Mouse (Mus musculus): ENCODE measurements around the gene Gpatch11. TPM values are rescaled to one million over a fixed set of nuclear protein-coding genes. Genes with fewer than 3 reads are reported as not detected.
A peak's percentile ranks its signal among the peaks of the same experiment; 100 is the strongest.
"Not testable (repeated sequence)": the region's sequence is repeated elsewhere in the genome, so short reads cannot be mapped to it uniquely, and the experiment has no call there.

Gene Gpatch11
- 20.3 and 20.8 TPM in 2 replicates for polyA plus RNA-seq (2016; fragmentation: Nextera tagmentation; extraction: Ambion mirVana)

DNA sequence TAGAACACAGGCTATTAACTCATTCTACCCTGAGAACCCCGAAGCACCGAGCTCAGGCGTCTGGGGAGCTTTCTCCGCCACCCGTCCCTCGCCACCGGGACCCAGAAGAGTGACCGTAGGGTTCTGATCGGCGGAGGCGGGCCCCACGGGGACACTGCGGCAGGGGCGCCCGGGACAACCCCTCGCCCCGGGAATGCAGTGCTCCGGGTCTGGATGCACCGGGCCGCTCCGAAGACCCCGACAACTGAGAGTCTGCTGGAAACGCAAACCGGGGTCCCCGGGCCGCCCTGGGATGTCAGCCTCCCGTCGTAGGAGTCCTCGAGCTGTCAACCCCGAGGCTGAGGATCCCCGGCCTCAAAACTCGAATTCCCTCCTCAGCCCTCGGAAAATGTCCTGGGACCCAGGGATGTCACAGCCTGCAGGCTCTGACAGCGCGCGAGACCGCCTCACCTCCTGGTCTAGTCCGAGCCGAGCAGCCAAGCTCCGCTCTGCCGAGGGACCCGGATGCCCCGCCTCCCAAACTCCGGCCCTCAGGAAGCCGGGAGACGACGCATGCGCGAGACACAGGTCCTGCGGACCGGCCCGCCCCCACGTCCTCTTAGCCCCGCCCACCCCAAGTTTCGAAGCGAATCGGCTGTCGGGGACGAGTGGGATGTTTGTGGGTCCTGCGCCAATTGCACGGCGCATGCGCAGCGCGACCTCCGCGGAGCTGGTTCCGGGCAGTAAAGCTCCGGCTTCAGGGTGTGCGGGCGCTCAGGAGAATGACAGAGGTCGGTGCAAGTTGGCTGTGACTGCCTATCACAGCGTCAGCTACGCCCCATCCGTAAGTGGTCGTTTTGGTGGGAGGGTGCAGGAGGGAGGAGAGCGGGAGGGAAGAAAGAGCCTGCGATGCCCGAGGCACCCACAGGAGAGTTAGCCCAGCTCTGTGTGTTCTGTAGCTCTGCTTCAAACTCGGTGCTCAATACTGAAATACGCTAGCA is at the start of gene Gpatch11, which contains the start of gene Heatr5b:
Gpatch11 (plus strand) TSS at position 712 of the 980 bp plus-strand sequence.
Heatr5b (minus strand) TSS at position 509 of the 980 bp plus-strand sequence.
- H3K27ac ChIP-seq = peak within 1 kb of the TSS; percentile 90
- peaks cover 26% of the 10 kb centered on the region for H3K4me1 ChIP-seq
- WGBS (ENCODE audit: insufficient replicate concordance) = under 1% methylated on average over 81 of the region's 81 CpGs
- peak within 1 kb of the TSS; percentile 85 for H3K4me3 ChIP-seq
- H3K36me3 ChIP-seq = peaks cover 29% of the 10 kb centered on the region
- H3K9me3 ChIP-seq (replicated peaks) = no peaks in the 10 kb centered on the region
- H3K4me2 ChIP-seq = peak within 1 kb of the TSS; percentile 91
- peak within 1 kb of the TSS; percentile 87 for H3K9ac ChIP-seq
- peak; percentile 97 for ATAC-seq
- no peaks in the 10 kb centered on the region for H3K27me3 ChIP-seq (replicated peaks)

DNA sequence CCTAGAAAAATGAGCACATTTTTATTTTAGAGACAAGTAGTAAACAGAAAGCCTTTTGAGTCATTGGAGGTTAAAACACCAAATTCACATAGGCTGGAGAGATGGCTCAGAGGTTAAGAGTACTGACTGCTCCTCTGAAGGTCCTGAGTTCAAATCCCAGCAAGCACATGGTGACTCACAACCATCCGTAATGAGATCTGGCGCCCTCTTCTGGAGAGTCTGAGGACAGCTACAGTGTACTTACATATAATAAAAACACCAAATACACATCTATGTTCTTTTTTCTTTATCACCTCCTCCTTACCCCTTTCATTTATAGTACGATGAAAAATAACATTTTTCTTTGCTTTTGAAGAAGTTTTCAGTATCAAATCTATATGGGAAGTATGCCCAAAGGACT is 47.1 kb upstream of the Gpatch11 start:
- not testable (repeated sequence) for H3K9me3 ChIP-seq (replicated peaks); H3K4me3 ChIP-seq; ATAC-seq; H3K9ac ChIP-seq; H3K27me3 ChIP-seq (replicated peaks); H3K4me1 ChIP-seq; H3K27ac ChIP-seq; H3K4me2 ChIP-seq
- H3K36me3 ChIP-seq = peaks cover 27% of the 10 kb centered on the region
- 50% methylated on average over 3 of the region's 3 CpGs for WGBS (ENCODE audit: insufficient replicate concordance)

DNA sequence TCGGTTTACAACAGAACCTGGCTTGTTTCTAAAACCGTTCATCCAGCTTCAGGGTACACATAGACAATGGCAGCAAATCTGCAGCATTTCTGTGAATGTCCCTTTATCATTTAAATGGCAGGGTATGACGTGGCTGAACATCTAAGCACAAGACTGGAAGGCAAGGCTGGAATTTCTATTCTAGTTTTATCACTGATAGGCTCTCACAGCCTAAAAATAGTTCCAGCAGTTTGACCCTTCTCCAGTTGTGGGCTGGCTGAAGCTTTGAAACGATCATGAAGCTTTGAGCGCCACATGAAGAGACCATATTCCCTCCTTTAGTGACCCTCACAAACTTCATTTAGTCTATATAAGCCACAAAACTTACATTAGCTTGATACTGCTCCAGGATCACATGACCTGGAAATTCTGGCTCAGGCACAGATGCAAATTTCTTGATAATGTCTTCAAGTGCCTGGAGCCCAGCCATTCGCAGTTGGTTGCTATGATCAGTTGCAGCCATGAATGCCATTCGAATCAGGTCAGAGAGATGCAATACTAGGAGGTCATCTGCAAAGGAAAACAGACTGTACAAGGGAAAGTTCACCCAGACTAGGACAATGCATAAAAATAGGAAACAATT is 44.2 kb upstream of the Gpatch11 start:
- H3K27me3 ChIP-seq (replicated peaks) = no peaks in the 10 kb centered on the region
- no peak overlapping the region for H3K4me2 ChIP-seq
- no peak overlapping the region for H3K9ac ChIP-seq
- ATAC-seq = no peak
- 68% methylated on average over 7 of the region's 7 CpGs for WGBS (ENCODE audit: insufficient replicate concordance)
- no peak overlapping the region for H3K4me3 ChIP-seq
- H3K9me3 ChIP-seq (replicated peaks) = no peaks in the 10 kb centered on the region
- H3K36me3 ChIP-seq = peaks cover 34% of the 10 kb centered on the region
- peaks cover 5% of the 10 kb centered on the region; the same call in 1 of the 2 replicates for H3K4me1 ChIP-seq
- no peak overlapping the region for H3K27ac ChIP-seq

DNA sequence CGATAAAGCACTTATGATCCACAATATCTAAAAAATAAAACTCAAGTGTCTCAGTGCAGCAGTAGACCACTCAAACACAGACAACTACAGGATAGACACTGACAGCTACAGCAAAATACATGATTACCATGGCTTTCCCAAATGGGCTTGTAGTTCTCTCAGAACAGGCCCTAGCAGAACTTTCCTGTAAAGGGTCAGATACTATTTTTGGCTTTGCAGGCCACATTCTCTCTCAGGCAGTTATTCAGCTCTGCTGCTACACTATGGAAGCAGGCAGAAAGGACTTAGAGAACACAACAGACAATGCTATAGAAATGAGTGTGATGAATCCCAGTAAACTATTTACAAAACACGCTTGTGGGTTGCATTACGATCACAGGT is 43.7 kb upstream of the Gpatch11 start:
- Histone ChIP-seq H3K4me3 (no peak overlapping the region), H3K4me1 (peaks cover 5% of the 10 kb centered on the region; the same call in 1 of the 2 replicates), H3K9me3 (replicated peaks) (no peaks in the 10 kb centered on the region), H3K27me3 (replicated peaks) (no peaks in the 10 kb centered on the region), H3K36me3 (peaks cover 37% of the 10 kb centered on the region), H3K4me2 (no peak overlapping the region), H3K27ac (no peak overlapping the region), H3K9ac (no peak overlapping the region)
- 85% methylated on average over 3 of the region's 3 CpGs for WGBS (ENCODE audit: insufficient replicate concordance)
- ATAC-seq = no peak

DNA sequence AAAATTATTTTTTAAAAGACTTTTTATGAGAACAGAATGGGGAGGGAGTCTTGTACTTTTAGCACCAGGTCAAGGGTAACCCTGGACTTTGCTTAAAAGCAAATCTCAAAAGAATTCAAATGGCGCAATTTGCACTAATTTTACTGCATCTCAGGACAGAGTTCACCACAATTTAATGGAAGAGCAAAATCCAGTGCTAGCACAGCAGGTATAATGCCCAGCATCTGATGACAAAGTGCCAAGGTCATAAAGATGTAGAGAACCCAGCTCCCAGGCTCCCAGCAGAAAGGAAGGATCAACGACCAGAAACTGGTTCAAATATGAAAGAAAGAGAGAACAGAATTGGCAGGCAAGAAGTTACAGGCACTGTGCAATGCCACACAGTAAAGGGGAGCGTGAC is 43.2 kb upstream of the Gpatch11 start:
- H3K27ac ChIP-seq = no peak overlapping the region
- H3K4me1 ChIP-seq = peaks cover 5% of the 10 kb centered on the region; the same call in 1 of the 2 replicates
- no peak overlapping the region for H3K4me2 ChIP-seq
- no peaks in the 10 kb centered on the region for H3K27me3 ChIP-seq (replicated peaks)
- ATAC-seq = no peak
- no peaks in the 10 kb centered on the region for H3K9me3 ChIP-seq (replicated peaks)
- H3K36me3 ChIP-seq = peaks cover 37% of the 10 kb centered on the region
- H3K9ac ChIP-seq = no peak overlapping the region
- H3K4me3 ChIP-seq = no peak overlapping the region
- WGBS (ENCODE audit: insufficient replicate concordance) = 76% methylated on average over 3 of the region's 3 CpGs

DNA sequence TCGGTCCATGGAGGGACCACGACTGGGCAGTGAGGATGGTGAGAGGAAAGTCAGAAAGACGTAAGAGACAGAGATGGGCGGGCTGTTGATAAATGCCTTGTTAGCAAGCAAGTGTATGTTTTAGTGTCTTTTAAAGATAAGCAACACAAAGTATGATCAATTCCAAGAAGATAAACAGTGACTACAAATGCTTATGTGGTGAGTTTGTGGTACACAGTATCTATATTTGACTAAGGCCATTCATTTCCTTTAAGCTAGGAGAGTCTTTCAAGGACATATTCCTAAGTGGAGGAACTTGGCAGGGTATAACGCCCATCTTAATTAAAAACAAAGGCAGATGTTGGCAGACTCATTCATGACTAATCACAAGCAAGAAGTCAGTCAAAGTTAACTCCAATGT is 41.0 kb upstream of the Gpatch11 start:
- Histone ChIP-seq H3K4me1 (peaks cover 5% of the 10 kb centered on the region; the same call in 1 of the 2 replicates), H3K27ac (no peak overlapping the region), H3K36me3 (peaks cover 39% of the 10 kb centered on the region), H3K9ac (no peak overlapping the region), H3K9me3 (replicated peaks) (no peaks in the 10 kb centered on the region), H3K4me3 (no peak overlapping the region), H3K4me2 (no peak overlapping the region), H3K27me3 (replicated peaks) (no peaks in the 10 kb centered on the region)
- WGBS (ENCODE audit: insufficient replicate concordance) = 47% methylated on average over 5 of the region's 5 CpGs
- ATAC-seq = peak; percentile 62; the same call in 1 of the 2 replicates

DNA sequence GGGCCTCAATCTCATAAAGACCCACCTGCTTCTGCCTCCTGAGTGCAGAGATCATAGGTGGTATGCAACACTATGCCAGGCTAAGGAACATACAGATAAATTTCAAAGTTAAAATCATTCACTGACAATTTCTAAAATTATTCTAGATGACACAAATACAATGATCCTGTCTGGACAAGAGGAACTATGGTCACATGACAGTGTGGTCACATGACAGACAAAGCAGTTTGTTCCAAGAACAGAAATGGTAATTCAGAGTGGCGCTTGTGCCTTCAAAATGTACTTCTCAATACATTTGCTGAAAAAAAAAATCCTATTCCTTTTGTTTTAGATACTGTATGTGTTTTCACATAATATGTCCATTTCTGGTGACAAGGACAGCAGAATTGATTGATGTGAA is 38.1 kb upstream of the Gpatch11 start:
- 88% methylated on average over 1 of the region's 1 CpGs for WGBS (ENCODE audit: insufficient replicate concordance)
- H3K4me2 ChIP-seq = no peak overlapping the region
- H3K27me3 ChIP-seq (replicated peaks) = no peaks in the 10 kb centered on the region
- H3K27ac ChIP-seq = no peak overlapping the region
- no peak for ATAC-seq
- peaks cover 43% of the 10 kb centered on the region for H3K36me3 ChIP-seq
- no peak overlapping the region for H3K4me3 ChIP-seq
- H3K9ac ChIP-seq = no peak overlapping the region
- no peaks in the 10 kb centered on the region for H3K9me3 ChIP-seq (replicated peaks)
- peaks cover 5% of the 10 kb centered on the region; the same call in 1 of the 2 replicates for H3K4me1 ChIP-seq

DNA sequence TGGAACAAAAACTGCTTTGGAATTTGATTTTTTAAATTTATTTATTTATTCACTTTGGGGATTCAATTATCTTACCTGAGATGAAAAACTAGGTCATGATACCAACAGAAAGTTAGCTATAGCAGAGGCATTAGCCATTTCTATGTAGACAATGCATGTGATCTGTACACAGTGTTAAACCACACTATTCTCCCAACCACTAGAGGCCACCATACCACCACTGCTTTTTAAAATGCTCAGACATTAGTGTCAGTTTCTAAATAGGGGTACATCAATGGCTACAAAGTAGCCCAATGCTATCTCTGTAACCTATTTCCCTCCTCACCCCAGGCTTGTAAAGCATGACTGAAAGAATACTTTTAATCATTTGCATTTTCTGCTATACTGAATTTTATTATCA is 26.3 kb upstream of the Gpatch11 start:
- no peaks in the 10 kb centered on the region for H3K4me1 ChIP-seq
- peaks cover 48% of the 10 kb centered on the region for H3K36me3 ChIP-seq

DNA sequence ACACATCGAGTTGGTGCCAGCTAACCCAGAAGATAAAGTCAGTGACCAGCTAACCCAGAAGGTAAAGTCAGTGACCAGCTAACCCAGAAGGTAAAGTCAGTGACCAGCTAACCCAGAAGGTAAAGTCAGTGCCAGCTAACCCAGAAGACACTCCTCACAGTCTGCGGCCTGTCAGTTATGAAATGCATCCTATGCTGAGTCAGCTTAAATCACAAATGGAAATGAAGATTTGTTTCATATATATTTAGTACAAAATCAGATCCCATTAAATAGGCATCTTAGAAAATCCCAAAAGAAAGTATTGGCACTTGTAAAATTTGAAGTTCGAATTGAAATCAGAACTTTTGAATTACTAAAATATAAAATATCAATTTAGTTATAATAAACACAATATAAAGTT is 25.8 kb upstream of the Gpatch11 start:
- H3K36me3 ChIP-seq = peaks cover 50% of the 10 kb centered on the region
- WGBS (ENCODE audit: insufficient replicate concordance) = 80% methylated on average over 3 of the region's 3 CpGs

More for the DNA sequence above, 26.3 kb upstream of the Gpatch11 start:
- H3K4me2 ChIP-seq = no peak overlapping the region
- no peak overlapping the region for H3K9ac ChIP-seq
- no peaks in the 10 kb centered on the region for H3K9me3 ChIP-seq (replicated peaks)
- H3K4me3 ChIP-seq = no peak overlapping the region
- no peak overlapping the region for H3K27ac ChIP-seq
- ATAC-seq = no peak
- no peaks in the 10 kb centered on the region for H3K27me3 ChIP-seq (replicated peaks)

DNA sequence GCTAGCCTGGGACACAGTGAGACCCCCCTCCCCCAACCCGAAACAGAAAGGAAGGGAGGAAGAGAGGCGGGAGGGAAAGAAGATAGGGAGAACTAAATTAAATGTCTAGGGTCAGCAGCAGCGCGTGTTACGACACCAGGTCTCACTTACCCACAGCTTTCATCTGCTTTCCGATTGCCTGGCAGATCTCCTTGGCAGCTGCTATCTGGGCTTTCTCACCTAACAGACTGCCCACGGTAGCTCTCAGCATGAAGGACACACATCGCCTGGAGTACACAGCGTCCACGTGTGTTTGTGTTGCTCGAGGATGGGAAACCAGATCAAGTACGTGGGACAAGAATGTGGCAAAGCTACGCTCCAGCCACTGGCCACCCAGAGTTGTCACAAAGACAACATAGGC is 11.0 kb upstream of the Gpatch11 start:
- Histone ChIP-seq H3K4me2 (no peak overlapping the region), H3K9ac (no peak overlapping the region), H3K27me3 (replicated peaks) (no peaks in the 10 kb centered on the region), H3K27ac (no peak overlapping the region), H3K36me3 (peaks cover 70% of the 10 kb centered on the region), H3K9me3 (replicated peaks) (no peaks in the 10 kb centered on the region), H3K4me1 (no peaks in the 10 kb centered on the region), H3K4me3 (no peak overlapping the region)
- no peak for ATAC-seq
- WGBS (ENCODE audit: insufficient replicate concordance) = 77% methylated on average over 13 of the region's 13 CpGs

More for the DNA sequence above, 25.8 kb upstream of the Gpatch11 start:
- no peak overlapping the region for H3K4me2 ChIP-seq
- H3K9me3 ChIP-seq (replicated peaks) = no peaks in the 10 kb centered on the region
- H3K4me3 ChIP-seq = no peak overlapping the region
- no peaks in the 10 kb centered on the region for H3K27me3 ChIP-seq (replicated peaks)
- ATAC-seq = no peak
- H3K4me1 ChIP-seq = no peaks in the 10 kb centered on the region
- no peak overlapping the region for H3K27ac ChIP-seq
- H3K9ac ChIP-seq = no peak overlapping the region

DNA sequence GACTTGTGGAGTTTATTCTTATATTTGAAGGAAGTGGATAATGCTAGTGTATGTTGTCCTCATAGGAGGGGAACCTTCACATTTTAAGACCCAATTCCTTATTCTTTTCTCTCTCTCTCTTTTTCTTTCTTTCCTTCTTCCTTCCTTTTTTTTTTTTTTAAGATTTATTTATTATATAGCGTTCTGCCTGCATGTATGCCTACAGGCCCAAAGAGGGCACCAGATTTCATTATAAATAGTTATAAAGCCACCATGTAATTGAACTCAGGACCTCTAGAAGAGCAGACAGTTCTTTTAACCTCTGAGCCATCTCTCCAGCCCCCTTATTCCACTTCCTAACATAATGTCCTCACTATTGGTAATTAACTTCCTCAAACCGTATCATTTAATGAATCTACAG is 689 bp downstream of the Gpatch11 start:
- peak overlapping the region; percentile 91 for H3K4me2 ChIP-seq
- peaks cover 26% of the 10 kb centered on the region for H3K4me1 ChIP-seq
- H3K9me3 ChIP-seq (replicated peaks) = no peaks in the 10 kb centered on the region
- H3K4me3 ChIP-seq = peak overlapping the region; percentile 85
- H3K36me3 ChIP-seq = peaks cover 26% of the 10 kb centered on the region
- H3K27ac ChIP-seq = peak overlapping the region; percentile 90
- H3K27me3 ChIP-seq (replicated peaks) = no peaks in the 10 kb centered on the region
- 38% methylated on average over 2 of the region's 2 CpGs for WGBS (ENCODE audit: insufficient replicate concordance)
- ATAC-seq = no peak
- peak overlapping the region; percentile 73 for H3K9ac ChIP-seq
